Mouse (Mus musculus) limb, embryonic 12.5 days (tissue): ENCODE measurements around the gene Cobl. TPM values are rescaled to one million over a fixed set of nuclear protein-coding genes. Genes with fewer than 3 reads are reported as not detected.

ENCODE experiments used
- ATAC-seq: fragments of 200-750 bp; cut with Nextera tagmentation; 2 replicates; pipeline ENCODE4 v1.8.0; 2017; ENCODE audit warnings: low read depth, moderate TSS enrichment; ENCODE audit not compliant: insufficient number of reproducible peaks, insufficient read depth, low FRiP score, low TSS enrichment
- H3K27ac ChIP-seq: fragments of 300-500 bp; sonication (generic); 2 replicates; pipeline ENCODE4 v1.5.1; 2016; ENCODE audit warnings: mild to moderate bottlenecking, moderate library complexity
- H3K27me3 ChIP-seq: fragments of 300-500 bp; sonication (generic); 2 replicates; pipeline ENCODE4 v1.6.1; 2016; ENCODE audit warnings: mild to moderate bottlenecking, moderate library complexity
- H3K36me3 ChIP-seq: fragments of 300-500 bp; sonication (generic); 2 replicates; pipeline ENCODE4 v1.6.1; 2016; ENCODE audit warnings: mild to moderate bottlenecking, moderate library complexity
- H3K4me1 ChIP-seq: fragments of 300-500 bp; sonication (generic); replicated peaks from 2 replicates; pipeline ENCODE4 v1.6.1; 2016
- H3K4me2 ChIP-seq: fragments of 300-500 bp; sonication (generic); 2 replicates; pipeline ENCODE4 v1.6.1; 2016; ENCODE audit warnings: mild to moderate bottlenecking, moderate library complexity
- H3K4me3 ChIP-seq: fragments of 300-500 bp; sonication (generic); replicated peaks from 2 replicates; pipeline ENCODE4 v1.5.1; 2016; ENCODE audit warnings: mild to moderate bottlenecking
- H3K9ac ChIP-seq: fragments of 300-500 bp; sonication (generic); replicated peaks from 2 replicates; pipeline ENCODE4 v1.6.1; 2016; ENCODE audit warnings: mild to moderate bottlenecking, moderate library complexity
- H3K9me3 ChIP-seq: fragments of 300-500 bp; sonication (generic); 2 replicates; pipeline ENCODE4 v1.6.1; 2016; ENCODE audit warnings: mild to moderate bottlenecking, moderate library complexity
- WGBS: fragments of 180-500 bp; shearing (Covaris S2); methylation state at CpG from one replicate; pipeline ENCODE4 v1.1.7; 2016; 5-methylcytosine and 5-hydroxymethylcytosine counted together
- polyA plus RNA-seq: library from polyadenylated mRNA; unstranded; fragments of >200 nt; fragmentation: Nextera tagmentation; extraction: Ambion mirVana; gene quantifications from 2 replicates; pipeline ENCODE4 v1.2.1, GENCODE M21; 2016

Cobl gene
- polyA plus RNA-seq, 1 experiment from 2014 or later, result 3.1 TPM

- Histone ChIP-seq H3K27me3 (peaks cover 31% of the 10 kb centered on the region), H3K9ac (no peak overlapping the region), H3K4me3 (no peak overlapping the region), H3K4me2 (no peak overlapping the region), H3K4me1 (0 out of 2 replicates have a peak, but pooled peaks cover 5% of the 10 kb centered on the region), H3K27ac (no peak overlapping the region), H3K36me3 (no peaks in the 10 kb centered on the region), H3K9me3 (no peaks in the 10 kb centered on the region)
- no peak for ATAC-seq
- 69% methylated on average over 2 of the region's 2 CpGs for WGBS
Observed at GRCm38 (mm10) chr11:12468661-12469060, 3.9 kb upstream of the Cobl start.

- Histone ChIP-seq H3K4me2 (no peak overlapping the region), H3K9me3 (no peaks in the 10 kb centered on the region), H3K27ac (no peak overlapping the region), H3K27me3 (peaks cover 36% of the 10 kb centered on the region), H3K4me3 (no peak overlapping the region), H3K36me3 (no peaks in the 10 kb centered on the region), H3K4me1 (0 out of 2 replicates have a peak, but pooled peaks cover 5% of the 10 kb centered on the region), H3K9ac (no peak overlapping the region)
- 94% methylated on average over 1 of the region's 1 CpGs for WGBS
- ATAC-seq, result no peak
Observed at GRCm38 (mm10) chr11:12467836-12468235, 3.1 kb upstream of the Cobl start.

GRCm38 (mm10) chr11:12467217-12467616 is 2.5 kb upstream of the Cobl start:
- Histone ChIP-seq H3K9ac (no peak overlapping the region), H3K4me3 (no peak overlapping the region), H3K27me3 (peaks cover 38% of the 10 kb centered on the region), H3K4me2 (no peak overlapping the region), H3K4me1 (0 out of 2 replicates have a peak, but pooled peaks cover 5% of the 10 kb centered on the region), H3K9me3 (no peaks in the 10 kb centered on the region), H3K36me3 (no peaks in the 10 kb centered on the region), H3K27ac (no peak overlapping the region)
- no peak for ATAC-seq
- 62% methylated on average over 2 of the region's 2 CpGs for WGBS

- H3K4me2 ChIP-seq, result no peak overlapping the region
- no peaks in the 10 kb centered on the region for H3K36me3 ChIP-seq
- 67% methylated on average over 1 of the region's 1 CpGs for WGBS
- 0 out of 2 replicates have a peak, but pooled peaks cover 5% of the 10 kb centered on the region for H3K4me1 ChIP-seq
- no peak overlapping the region for H3K27ac ChIP-seq
- no peaks in the 10 kb centered on the region for H3K9me3 ChIP-seq
- ATAC-seq, result no peak
- H3K4me3 ChIP-seq, result no peak overlapping the region
- H3K9ac ChIP-seq, result no peak overlapping the region
- H3K27me3 ChIP-seq, result peaks cover 41% of the 10 kb centered on the region
Observed at GRCm38 (mm10) chr11:12466606-12467005, 1.8 kb upstream of the Cobl start.

- Histone ChIP-seq H3K4me3 (peak overlapping the region; percentile 71), H3K4me1 (0 out of 2 replicates have a peak, but pooled peaks cover 5% of the 10 kb centered on the region), H3K9me3 (no peaks in the 10 kb centered on the region), H3K36me3 (no peaks in the 10 kb centered on the region), H3K27me3 (peaks cover 41% of the 10 kb centered on the region), H3K9ac (peak overlapping the region; percentile 58), H3K27ac (no peak overlapping the region), H3K4me2 (peak overlapping the region; percentile 90)
- ATAC-seq, result no peak
- 23% methylated on average over 1 of the region's 1 CpGs for WGBS
Observed at GRCm38 (mm10) chr11:12465229-12465628, 469 bp upstream of the Cobl start.

GRCm38 (mm10) chr11:12463615-12464170 is 1.1 kb downstream of the Cobl start:
- no peaks in the 10 kb centered on the region for H3K9me3 ChIP-seq
- 0 out of 2 replicates have a peak, but pooled peaks cover 5% of the 10 kb centered on the region for H3K4me1 ChIP-seq
- no peak overlapping the region for H3K9ac ChIP-seq
- no peaks in the 10 kb centered on the region for H3K36me3 ChIP-seq
- H3K27me3 ChIP-seq, result peaks cover 41% of the 10 kb centered on the region
- peak overlapping the region; percentile 90 for H3K4me2 ChIP-seq
- H3K27ac ChIP-seq, result no peak overlapping the region
- 60% methylated on average over 13 of the region's 13 CpGs for WGBS
- ATAC-seq, result no peak
- peak overlapping the region; percentile 71 for H3K4me3 ChIP-seq

GRCm38 (mm10) chr11:12459781-12460581 is 4.8 kb downstream of the Cobl start:
- no peaks in the 10 kb centered on the region for H3K9me3 ChIP-seq
- 0 out of 2 replicates have a peak, but pooled peaks cover 5% of the 10 kb centered on the region for H3K4me1 ChIP-seq
- no peak overlapping the region for H3K4me2 ChIP-seq
- ATAC-seq, result no peak
- no peak overlapping the region for H3K9ac ChIP-seq
- H3K27me3 ChIP-seq, result peaks cover 27% of the 10 kb centered on the region
- no peak overlapping the region for H3K4me3 ChIP-seq
- WGBS, result 71% methylated on average over 7 of the region's 7 CpGs
- H3K36me3 ChIP-seq, result no peaks in the 10 kb centered on the region
- H3K27ac ChIP-seq, result no peak overlapping the region

- WGBS, result 75% methylated on average over 3 of the region's 3 CpGs
- no peak overlapping the region for H3K4me2 ChIP-seq
- H3K9me3 ChIP-seq, result no peaks in the 10 kb centered on the region
- H3K36me3 ChIP-seq, result no peaks in the 10 kb centered on the region
- no peak overlapping the region for H3K4me3 ChIP-seq
- H3K4me1 ChIP-seq, result no peaks in the 10 kb centered on the region
- no peak overlapping the region for H3K9ac ChIP-seq
- no peak overlapping the region for H3K27ac ChIP-seq
- peaks cover 15% of the 10 kb centered on the region for H3K27me3 ChIP-seq
- no peak for ATAC-seq
Observed at GRCm38 (mm10) chr11:12458814-12459213, 5.9 kb downstream of the Cobl start.

- Histone ChIP-seq H3K9me3 (no peaks in the 10 kb centered on the region), H3K4me1 (no peaks in the 10 kb centered on the region), H3K36me3 (no peaks in the 10 kb centered on the region), H3K4me3 (no peak overlapping the region), H3K27ac (no peak overlapping the region), H3K9ac (no peak overlapping the region), H3K4me2 (no peak overlapping the region), H3K27me3 (peaks cover 11% of the 10 kb centered on the region; the same call in 1 of the 2 replicates)
- ATAC-seq, result no peak
- 66% methylated on average over 2 of the region's 2 CpGs for WGBS
Observed at GRCm38 (mm10) chr11:12458392-12458791, 6.4 kb downstream of the Cobl start.

GRCm38 (mm10) chr11:12448101-12448500 is 16.7 kb downstream of the Cobl start:
- no peak overlapping the region for H3K27ac ChIP-seq
- no peak overlapping the region for H3K9ac ChIP-seq
- H3K4me3 ChIP-seq, result no peak overlapping the region

GRCm38 (mm10) chr11:12445222-12445621 is 19.5 kb downstream of the Cobl start:
- WGBS, result 21% methylated on average over 2 of the region's 2 CpGs
- peak; percentile 50 for ATAC-seq

More at GRCm38 (mm10) chr11:12448101-12448500, 16.7 kb downstream of the Cobl start:
- Histone ChIP-seq H3K36me3 (no peaks in the 10 kb centered on the region), H3K27me3 (no peaks in the 10 kb centered on the region), H3K4me2 (no peak overlapping the region), H3K4me1 (peaks cover 7% of the 10 kb centered on the region), H3K9me3 (no peaks in the 10 kb centered on the region)
- WGBS, result 87% methylated on average over 3 of the region's 3 CpGs
- no peak for ATAC-seq

More at GRCm38 (mm10) chr11:12445222-12445621, 19.5 kb downstream of the Cobl start:
- Histone ChIP-seq H3K4me3 (no peak overlapping the region), H3K36me3 (no peaks in the 10 kb centered on the region), H3K9ac (no peak overlapping the region), H3K9me3 (no peaks in the 10 kb centered on the region), H3K27me3 (no peaks in the 10 kb centered on the region), H3K4me2 (no peak overlapping the region), H3K27ac (no peak overlapping the region), H3K4me1 (peaks cover 7% of the 10 kb centered on the region)
